Mouse (Mus musculus) layer of hippocampus, adult 9-10 months (tissue): ENCODE data around the gene Ppp1r2.
"Not testable (repeated sequence)": the region's sequence is repeated elsewhere in the genome, so short reads cannot be mapped to it uniquely, and the experiment has no call there.

ENCODE experiments used
- DNase-seq: peaks from one replicate; pipeline ENCODE4 v3.0.0; 2022; ENCODE audit warnings: low spot score

The Ppp1r2 gene

GRCm38 (mm10) chr16:31274674-31275460 lies at the start of gene Ppp1r2:
Gene Ppp1r2, minus strand, starts transcription at chr16:31275277.
- DNase-seq = no peak

- no peak for DNase-seq
These were observed 46.4 kb upstream of the Ppp1r2 start for GRCm38 (mm10) chr16:31321501-31321900.

- no peak for DNase-seq
These were observed 45.9 kb upstream of the Ppp1r2 start for GRCm38 (mm10) chr16:31320954-31321353.

- DNase-seq = not testable (repeated sequence)
These were observed 44.6 kb upstream of the Ppp1r2 start for GRCm38 (mm10) chr16:31319723-31320122.

GRCm38 (mm10) chr16:31319316-31319715 lies 44.2 kb upstream of the Ppp1r2 start:
- DNase-seq = no peak

- DNase-seq = no peak
These were observed 43.3 kb upstream of the Ppp1r2 start for GRCm38 (mm10) chr16:31318418-31318817.

GRCm38 (mm10) chr16:31316246-31317143 lies 41.4 kb upstream of the Ppp1r2 start:
- DNase-seq = not testable (repeated sequence)

GRCm38 (mm10) chr16:31315294-31315693 lies 40.2 kb upstream of the Ppp1r2 start:
- no peak for DNase-seq

GRCm38 (mm10) chr16:31314497-31315233 lies 39.6 kb upstream of the Ppp1r2 start, which contains the start of gene Apod:
Gene Apod, minus strand, starts transcription at chr16:31314808.
- DNase-seq = no peak

GRCm38 (mm10) chr16:31313611-31314010 lies 38.5 kb upstream of the Ppp1r2 start:
- DNase-seq = no peak

- no peak for DNase-seq
These were observed 37.2 kb upstream of the Ppp1r2 start for GRCm38 (mm10) chr16:31312296-31312695.

- DNase-seq = no peak
These were observed 30.3 kb upstream of the Ppp1r2 start for GRCm38 (mm10) chr16:31305199-31305919.

GRCm38 (mm10) chr16:31303276-31303675 lies 28.2 kb upstream of the Ppp1r2 start:
- DNase-seq = no peak

- DNase-seq = no peak
These were observed 25.9 kb upstream of the Ppp1r2 start for GRCm38 (mm10) chr16:31300883-31301532.

- DNase-seq = no peak
These were observed 25.4 kb upstream of the Ppp1r2 start for GRCm38 (mm10) chr16:31300467-31300866.

- no peak for DNase-seq
These were observed 24.9 kb upstream of the Ppp1r2 start for GRCm38 (mm10) chr16:31299960-31300353.

GRCm38 (mm10) chr16:31299164-31299959 lies 24.3 kb upstream of the Ppp1r2 start:
- DNase-seq = no peak

GRCm38 (mm10) chr16:31297113-31297512 lies 22.0 kb upstream of the Ppp1r2 start:
- DNase-seq = no peak

- no peak for DNase-seq
These were observed 18.7 kb upstream of the Ppp1r2 start for GRCm38 (mm10) chr16:31293761-31294160.

- no peak for DNase-seq
These were observed 15.8 kb upstream of the Ppp1r2 start for GRCm38 (mm10) chr16:31290751-31291365.
